Mouse (Mus musculus) testis, adult 2 months (tissue): ENCODE measurements at regions not wholly inside any gene's neighbourhood (a gene's known extent, or its start where the extent isn't known, plus 50 kb on each side); places are given as distances from the start of the nearest gene placed in this dataset.
A peak's percentile ranks its signal among the peaks of the same experiment; 100 is the strongest.

ENCODE experiments used
- CTCF ChIP-seq: fragments of 200-500 bp; IDR thresholded peaks from 2 replicates; pipeline ENCODE4 v1.5.1; 2012; ENCODE audit warnings: low read depth, mild to moderate bottlenecking, inconsistent platforms, low read length, moderate library complexity; ENCODE audit not compliant: control insufficient read depth, insufficient read depth, insufficient replicate concordance
- POLR2A ChIP-seq: fragments of 200-500 bp; IDR thresholded peaks from 2 replicates; pipeline ENCODE4 v1.6.1; 2012; ENCODE audit warnings: low read depth, mild to moderate bottlenecking, inconsistent platforms, low read length, moderate library complexity; ENCODE audit not compliant: control insufficient read depth

DNA sequence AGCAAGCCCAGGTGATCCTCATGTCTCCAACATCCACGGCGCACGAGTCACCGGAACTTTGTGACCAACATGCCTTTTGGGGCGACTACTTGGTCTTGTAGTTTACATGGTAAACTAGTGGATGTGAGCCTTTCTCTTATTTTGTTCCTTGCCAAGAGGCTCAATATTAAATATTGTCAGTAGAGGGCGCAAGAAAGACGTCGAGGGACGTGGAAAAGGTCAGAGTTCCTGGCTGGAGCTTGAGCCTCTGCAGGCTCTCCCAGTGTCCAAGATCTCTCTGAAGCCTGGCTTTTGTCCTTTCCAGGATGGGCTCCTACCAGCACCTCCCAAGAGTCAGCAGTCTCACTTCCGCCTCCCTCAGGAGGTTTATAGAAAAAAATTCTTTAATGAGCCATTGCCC, 458.8 kb downstream of the Tmem182 start:
- 0 out of 2 replicates have a peak, but pooled peaks have one; percentile 6 for TF ChIP-seq CTCF
- TF ChIP-seq POLR2A: no peak
